Mouse (Mus musculus) liver, postnatal 0 days (tissue): Measurements from ENCODE around the gene Cd81.

ENCODE experiments used
- CTCF ChIP-seq: sonication (generic); IDR thresholded peaks from 2 replicates; pipeline ENCODE4 v1.5.1; 2016; ENCODE audit warnings: antibody characterized with exemption, low read depth
- EP300 ChIP-seq: IDR thresholded peaks from 2 replicates; pipeline ENCODE4 v1.6.1; 2016; ENCODE audit warnings: antibody characterized with exemption, low read depth, mild to moderate bottlenecking

GRCm38 (mm10) chr7:143005344-143006096, 47.0 kb upstream of the Cd81 start:
- TF ChIP-seq CTCF, result no peak
- TF ChIP-seq EP300, result 0 out of 2 replicates have a peak, but pooled peaks have one; percentile 19
